Mouse (Mus musculus) lung, adult 18-20 months (tissue): ENCODE measurements around the gene Ank.

Source experiments
- DNase-seq, 2 experiments: peaks; one replicate each; pipeline ENCODE4 v3.0.0; 2022; ENCODE audit warnings: mixed read lengths in 2 of 2

The Ank gene

DNA sequence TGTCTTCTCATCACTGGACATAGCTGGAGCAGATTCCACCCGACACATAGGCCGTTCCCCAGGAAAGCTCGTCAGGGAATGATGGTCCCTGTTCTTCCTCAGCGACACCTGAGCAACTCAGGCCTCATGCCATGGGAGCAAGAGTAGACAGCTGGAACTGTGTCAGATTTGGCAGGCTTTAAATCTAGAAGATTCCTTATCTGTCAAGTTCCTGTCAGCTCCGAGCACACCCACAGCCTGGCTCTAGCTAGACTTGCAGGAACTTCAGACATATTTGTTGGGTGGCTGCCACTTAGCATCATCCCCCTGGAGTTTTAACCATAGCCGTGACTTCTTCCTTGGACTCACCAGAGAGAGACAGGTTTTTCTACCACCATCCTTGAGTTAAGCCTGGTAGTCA, 81.6 kb downstream of the Ank start:
- DNase-seq: no peak

DNA sequence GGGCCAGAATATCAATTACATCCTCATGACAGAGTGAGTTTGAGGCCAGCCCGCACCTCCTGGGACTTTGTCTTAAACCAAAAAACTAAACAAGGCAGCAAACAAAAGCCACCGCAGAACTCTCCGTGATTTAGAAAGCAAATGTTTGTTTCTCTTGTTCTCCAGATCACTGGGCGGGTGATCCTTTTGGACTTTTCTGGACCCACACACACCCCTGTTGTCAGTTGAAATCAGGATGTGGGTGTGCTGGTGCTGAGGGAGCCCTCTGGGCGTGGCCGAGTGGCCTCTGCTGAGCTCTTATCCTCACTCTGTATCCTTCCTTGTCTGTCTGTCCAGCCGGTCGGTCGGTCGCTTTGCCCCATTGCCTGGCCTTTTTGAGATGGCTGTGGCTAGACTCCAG, 82.6 kb downstream of the Ank start:
- no peak for DNase-seq

DNA sequence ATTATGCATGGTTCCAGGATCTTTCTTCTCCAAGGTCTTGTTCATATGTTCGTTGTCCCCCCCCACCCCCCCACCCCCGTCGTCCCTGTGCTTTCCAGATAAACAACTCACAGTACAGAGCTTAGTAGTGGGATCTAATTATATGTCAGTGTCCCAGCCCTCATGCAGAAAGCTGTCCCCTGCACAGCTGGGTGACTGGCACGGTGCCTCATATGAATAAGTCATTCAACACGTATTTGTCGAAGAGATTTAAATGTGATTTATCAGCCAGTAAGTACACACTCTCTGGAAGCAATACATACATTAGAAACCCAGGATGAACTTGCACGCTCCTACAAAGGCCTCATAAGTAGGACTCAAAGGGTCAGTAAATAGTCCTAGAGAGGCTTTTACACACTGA, 83.4 kb downstream of the Ank start:
- DNase-seq: no peak

DNA sequence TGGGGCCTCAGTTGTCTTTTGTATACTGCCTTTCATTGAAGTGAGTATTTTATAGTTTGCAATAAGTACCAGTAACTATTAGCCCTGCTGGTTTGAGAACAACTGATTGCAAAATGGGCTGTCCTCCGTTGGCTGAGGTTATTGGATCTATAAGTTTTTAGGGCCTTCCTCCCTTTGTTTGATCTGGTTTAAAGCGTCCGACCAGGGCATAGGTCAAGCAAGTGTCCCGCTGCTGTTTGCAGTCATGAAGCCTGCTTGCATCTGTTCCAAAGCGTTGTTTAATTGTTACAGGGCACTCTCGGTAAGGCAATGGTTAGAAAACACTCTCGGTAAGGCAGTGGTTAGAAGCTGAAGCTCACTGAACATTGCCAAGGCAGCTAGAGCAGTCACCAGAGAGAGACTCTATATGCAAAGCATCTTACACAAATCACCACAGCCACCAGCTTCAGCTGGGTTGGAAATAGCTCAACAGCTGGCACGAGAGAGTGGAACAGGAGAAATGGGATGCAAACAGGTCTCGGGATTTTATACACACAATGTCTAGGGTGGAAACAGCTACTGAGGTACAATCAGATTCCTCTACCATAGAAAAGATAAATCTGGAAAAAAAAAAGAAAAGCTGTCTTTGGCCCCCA, 84.0 kb downstream of the Ank start:
- DNase-seq: no peak

DNA sequence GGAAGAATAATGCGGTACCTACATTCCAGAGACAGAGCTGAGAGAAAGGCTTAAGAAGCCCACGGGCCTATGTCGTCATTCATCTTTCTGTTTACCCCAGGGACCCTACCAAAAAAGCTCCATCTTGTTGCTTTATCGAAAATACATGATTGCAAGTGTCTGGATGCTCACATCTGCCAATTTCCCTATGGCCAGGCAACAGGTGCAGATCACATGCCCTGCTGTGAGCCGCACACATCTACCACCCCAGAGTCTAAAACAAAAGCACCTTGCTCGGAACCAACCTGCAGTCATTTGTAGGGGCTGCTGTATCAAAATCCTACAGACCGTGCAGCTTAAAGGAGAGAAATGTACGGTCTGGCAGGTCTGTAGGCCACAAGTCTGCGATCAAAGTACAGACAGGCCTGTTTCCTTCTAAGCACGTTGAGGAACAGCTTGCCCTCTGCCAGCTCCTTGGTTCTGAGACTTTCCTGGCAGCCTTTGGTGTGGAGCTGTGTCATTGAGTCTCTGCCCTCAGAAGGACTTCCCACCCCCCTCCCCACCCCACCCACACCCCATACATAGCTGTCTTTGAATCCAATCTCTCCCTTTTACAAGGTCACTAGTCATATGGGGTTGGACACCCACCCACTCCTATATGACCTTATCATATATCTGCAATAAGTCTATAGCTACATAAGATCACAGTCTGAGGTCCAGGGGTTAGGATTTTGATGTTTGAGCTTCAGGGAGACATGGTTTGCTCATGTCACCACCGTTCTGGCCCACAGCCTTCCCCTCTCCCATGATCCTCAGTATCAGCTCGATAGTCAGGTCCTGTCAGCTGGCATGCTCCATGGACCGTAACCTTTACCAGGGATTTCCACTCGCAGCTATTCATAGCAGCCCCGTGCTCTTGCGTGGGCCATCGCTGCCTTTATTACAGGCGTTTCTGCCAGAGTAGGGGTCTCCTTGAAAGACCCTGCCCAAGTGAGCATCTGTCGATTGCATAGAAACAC, 84.9 kb downstream of the Ank start:
- DNase-seq: no peak

DNA sequence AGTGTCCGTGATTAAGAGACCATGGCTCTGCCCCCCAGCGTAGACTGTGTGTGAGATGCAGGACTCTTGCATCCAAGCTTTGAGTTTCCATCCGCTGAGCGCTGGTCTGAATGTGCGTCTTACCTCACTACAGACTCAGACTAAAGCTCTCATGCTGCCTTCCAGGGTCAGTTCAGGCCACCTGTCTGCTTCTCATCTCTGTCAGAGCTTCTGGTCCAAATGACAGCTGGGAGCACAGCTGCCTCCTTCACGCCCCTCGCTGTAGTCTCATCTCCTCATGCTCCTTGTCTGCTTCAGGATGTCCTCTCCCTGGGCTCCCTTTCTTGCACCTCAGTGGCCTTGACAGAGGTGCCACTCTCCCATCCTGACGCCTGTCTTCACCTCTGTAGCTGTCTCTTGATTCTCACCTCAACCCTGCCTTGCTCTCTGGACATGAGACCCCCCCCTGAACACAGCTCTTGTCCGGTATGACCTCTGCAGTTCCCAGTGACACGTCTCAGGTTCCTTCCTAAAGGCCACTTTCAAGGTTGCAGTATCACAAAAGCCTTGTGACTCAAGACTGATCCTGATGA, 85.7 kb downstream of the Ank start:
- no peak for DNase-seq

DNA sequence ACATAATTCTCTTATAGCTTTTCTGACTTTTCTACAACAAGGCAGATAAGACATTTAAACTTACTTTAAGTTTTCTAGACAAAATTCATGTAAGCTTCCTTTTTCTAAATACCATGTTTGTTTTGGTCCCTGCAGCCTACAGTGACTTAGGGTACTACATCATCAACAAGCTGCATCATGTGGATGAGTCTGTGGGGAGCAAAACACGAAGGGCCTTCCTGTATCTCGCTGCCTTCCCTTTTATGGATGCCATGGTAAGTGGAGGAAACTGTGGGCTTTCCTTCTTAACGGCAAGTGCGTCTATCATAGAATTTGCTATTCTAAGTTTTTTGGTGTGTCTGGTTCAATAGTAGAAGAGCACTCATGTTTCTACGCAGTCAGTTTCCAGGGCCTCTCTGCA, 87.1 kb downstream of the Ank start:
- no peak for DNase-seq

DNA sequence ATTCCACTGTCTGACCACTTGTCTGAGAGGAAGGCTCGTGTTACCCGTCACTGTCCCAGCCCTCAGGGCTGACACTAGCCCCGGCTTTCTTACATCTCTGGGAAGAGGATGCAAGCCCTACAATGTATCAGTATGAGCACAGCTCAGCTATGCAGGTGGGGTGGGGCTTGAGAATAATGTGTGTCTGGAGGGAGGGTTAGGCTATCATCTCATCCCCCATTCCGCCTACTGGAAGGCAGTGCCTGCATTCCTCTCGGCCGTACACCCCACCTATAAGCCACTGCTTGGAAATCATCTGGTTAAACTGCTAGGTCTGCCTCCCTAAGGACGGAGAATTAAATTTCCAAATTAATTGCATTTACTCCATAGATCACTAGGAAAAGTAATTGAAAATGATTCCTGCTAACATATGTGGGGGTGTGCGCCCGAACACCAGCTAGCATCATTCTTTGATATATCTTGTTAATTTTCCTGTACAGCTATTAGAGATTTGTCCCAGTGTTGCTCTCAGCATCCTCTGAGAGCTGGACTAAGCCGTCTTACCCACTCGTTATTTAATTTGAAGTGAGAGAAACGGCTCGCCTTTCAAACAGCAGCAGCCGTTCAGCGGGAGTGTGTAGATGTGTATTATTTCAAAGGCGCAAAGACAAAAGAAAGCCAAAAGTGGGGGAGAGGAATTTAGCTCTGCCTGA, 92.1 kb downstream of the Ank start:
- no peak for DNase-seq

DNA sequence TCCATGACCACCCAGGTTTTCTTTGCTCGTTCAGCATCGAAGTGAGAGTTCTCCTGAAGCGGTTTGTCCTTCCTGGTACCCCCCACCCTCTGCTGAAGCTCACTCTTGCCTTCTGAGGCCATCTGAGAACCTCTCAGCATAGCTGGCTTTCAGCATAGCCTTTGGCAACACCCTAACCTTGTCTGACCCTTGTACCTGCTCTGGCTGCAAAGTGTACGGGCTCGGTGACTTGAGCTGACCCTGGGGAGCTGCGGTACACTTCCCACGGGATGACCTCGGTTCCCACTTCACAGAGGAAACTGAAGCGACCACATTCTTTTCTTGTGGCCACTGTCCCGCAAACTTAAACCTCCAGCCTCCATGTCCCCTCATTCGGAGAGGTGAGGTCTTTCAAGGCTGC, 93.8 kb downstream of the Ank start:
- no peak for DNase-seq

DNA sequence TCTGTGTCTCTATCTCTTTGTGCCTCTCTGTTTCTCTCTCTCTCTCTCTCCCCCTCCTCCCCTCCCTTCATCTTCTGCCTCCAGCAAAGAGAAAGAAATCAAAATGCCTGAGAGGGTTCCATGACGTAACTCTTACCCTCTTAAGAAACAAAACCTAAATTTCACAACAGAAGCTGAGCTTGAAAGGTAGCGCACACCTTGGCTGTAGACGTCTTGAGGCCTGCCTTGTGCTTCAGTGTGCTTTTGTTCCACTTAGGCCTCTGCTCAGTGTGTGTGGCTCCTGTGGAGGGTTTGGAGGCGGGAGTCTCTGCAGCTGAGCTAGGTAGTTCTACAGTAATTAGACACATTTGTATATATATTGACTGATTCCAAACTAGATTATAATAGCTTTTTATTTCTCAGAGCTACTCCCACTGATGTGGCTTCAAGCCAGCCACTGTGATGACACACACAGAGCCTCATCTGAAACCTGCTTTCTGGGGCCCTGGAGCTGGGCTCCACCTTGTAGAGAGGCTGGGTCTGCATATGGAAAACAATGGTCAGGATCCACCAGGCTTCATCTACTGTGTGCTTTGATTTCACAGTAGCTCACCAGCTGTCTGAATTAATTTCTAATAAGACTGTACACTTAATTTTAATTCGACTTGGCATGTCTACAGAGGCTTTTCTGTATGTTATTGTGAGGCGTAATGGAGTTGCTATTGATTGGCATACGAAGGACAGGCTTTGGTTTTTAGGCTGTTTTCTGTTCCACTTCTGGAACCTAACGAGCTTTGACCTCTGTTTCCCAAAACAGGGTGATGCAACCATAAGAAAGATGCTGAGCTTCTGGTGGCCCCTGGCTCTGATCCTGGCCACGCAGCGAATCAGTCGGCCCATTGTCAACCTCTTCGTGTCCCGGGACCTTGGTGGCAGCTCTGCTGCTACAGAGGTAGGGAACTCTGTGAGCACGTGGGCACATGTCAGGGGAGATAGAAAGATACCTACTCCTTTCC, 97.9 kb downstream of the Ank start:
- peak; percentile 18 to 53 for DNase-seq

DNA sequence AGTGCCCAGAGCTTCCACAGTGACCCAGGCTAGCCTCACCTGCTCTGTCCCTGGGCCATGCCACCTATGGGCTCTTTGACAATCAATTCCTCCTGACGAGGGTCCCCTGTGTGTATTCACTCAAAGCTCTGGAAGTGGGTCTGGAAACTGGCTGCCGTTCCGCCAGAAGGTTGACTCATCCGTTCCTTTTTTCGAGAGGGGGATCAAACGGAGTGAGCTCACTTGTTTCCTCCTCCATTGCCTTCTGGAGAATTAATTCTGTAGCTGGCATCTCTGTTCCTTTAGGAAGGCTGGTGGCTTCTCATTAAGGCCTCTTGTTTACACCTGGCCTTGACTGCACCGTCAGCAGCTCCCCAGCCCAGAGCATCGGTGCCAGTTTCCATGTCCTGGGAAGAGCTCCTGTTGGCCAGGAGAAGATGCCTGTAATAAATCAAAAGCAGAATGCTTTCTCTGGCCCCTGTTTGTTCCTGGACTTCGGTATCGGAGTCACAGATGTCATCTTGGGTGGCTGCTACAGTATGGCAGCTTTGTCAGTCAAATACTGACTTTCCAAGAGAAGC, 99.2 kb downstream of the Ank start:
- no peak for DNase-seq

DNA sequence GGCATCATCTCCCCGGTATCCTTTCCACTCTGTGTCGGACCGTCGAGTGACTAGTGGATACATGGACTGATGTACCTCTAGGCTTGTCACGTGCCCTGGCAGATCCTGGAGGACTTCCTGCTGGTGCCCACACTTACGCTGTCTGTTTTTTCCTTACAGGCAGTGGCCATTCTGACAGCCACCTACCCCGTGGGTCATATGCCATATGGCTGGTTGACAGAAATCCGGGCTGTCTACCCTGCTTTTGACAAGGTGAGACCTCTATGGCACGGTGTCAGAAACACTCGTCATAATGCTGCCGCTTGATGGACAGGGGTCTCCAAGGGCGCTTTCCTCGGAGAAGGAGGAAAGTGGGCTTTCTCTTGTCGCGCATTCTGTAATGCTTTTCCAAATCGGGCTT, 100.9 kb downstream of the Ank start:
- no peak for DNase-seq

DNA sequence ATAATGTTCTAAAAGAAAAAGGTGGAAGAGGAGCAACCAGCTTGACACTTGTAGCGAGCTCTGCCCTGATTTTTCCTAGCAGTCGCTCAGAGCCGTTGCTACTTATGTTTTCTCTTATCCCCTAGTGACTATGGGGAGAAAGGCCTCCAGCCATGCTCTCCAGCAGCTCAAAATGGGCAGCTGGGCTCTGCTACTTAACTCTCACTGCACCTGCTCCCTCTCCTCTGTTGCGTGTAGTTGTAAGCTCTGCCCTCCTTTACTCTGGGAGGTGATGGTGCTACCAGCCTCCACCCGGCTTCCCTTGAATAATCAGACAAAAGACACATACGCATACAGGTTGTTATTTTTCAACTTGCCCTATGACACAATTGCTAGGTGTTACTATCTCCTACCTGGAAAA, 101.9 kb downstream of the Ank start:
- no peak for DNase-seq

DNA sequence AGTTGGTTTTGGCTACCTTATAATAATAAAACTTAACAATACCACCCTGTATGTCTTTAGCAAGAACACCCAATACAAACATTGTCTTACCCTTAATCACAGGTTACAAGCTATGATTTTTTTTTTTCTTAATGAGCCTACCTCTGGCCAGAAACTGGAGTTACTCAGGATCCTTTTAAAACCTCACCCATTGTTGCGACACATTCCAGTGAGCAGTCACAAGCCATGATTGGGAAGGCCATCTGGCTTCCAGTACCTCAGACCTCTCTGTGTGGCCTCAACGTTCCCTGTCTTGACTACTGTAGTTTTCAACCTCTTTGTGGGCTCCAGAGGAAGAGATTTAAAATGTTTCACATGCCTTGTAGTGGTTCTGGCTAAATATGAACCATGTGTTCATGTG, 103.4 kb downstream of the Ank start:
- DNase-seq: peak; percentile 24 to 60

DNA sequence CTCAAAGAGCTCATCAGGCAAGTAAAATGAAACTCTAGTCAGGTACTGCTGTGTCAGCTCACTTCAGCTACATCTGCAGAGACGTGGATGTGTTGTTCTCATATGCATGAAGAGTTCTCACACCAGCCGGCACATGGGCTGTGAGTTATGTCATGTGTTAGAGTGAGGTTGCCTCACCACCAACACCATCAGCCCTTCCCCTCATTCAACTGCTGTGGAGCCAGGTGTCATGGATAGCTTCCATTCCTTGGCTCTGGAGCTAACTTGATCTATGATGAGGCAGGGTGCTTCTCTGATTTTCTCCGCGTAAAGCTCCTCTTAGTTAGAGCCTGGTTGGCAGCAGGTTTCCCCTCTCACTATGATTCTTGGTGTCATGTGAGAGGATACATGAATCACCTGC, 103.9 kb downstream of the Ank start:
- DNase-seq: no peak

DNA sequence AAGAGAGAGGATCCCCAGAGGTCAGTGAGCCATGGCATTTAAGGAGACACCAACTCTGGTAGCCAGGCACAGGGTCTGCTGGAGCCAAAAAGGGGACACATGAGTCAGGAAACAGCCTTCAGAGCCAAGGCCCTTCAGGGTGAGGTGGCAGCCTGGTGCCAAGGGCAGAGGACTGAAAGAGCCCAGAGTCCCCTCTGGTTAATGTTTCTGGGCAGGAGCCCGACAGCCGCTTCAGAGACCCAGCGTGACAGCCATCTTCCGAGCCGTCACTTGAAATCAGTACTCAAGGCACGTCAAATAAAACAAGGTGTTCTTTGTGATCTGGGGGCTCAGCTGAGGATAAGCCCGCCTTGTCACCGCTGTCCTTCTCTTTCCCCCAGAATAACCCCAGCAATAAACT, 104.7 kb downstream of the Ank start:
- DNase-seq: no peak

DNA sequence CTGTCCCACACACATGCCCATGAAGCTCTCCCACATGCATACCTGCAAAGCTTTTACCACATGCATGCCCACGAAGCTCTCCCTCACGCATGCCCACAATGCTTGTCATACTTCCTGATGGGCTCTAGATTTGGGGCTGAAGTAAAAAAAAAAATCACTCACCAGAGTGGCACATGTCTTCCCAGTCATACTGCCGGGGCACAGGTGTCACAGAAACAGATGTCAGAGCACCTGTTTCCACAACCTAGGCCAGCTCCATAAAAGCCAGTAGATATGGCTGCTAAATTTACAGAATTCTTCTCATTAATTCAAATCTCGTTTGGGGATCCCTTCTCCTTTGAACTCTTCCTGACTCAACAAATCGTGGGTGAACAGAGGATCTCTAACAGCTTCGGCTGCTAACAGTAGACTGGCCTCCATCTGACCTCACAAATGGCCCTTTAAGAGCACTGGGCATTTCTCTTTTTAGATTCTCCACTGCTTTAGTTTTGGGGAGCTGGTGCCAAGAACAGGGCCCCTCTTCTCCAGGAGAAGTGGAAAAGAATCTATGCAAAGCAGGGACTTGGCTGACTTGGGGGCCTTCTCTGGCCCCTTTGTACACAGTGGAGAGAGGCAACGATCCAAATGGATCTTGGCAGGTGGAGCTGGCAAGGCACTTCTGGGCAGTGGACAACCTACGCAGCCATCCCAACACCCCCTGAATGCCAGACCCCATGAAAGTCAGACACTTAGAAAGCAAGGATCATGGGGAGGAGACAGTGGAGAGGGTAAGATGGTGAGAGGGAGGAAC, 108.7 kb downstream of the Ank start:
- DNase-seq: no peak

DNA sequence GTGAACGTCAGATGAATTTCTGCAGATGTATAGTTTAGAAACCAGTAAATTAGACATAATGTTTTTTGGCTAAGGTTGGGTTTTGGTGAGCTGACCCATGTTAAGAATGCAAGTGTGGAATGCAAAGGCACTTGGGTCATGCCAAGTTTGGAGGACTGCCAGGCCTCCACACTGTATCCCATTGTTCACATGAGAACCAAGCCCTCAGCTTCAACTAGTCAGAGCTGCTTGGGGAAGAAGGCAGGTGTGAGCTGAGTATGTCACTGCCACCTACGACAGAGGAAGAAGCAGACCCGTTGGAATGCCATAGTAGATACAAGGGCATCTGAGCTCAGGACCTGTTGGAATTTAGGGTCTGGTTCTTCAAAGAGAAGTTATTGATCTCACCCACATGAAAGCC, 109.5 kb downstream of the Ank start:
- peak; percentile 16 to 39 for DNase-seq

DNA sequence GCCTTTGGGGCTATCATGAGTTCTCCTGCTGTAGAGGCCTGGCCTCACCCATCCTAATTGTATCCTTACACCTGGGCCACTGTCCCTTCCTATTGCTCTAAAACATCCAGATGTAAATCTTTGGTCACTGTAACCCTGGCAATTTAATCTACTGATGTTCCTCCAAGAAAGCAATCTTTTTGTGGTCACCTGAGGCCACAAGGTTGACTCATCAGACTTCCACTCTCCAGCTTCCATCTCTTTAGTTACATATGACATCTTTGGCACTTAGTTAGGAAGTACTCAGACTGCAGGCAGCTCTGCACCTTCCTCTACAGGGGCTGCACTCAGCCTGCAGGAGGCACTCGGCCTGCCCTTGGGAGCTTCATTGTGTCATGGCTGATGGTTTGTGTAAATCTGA, 110.4 kb downstream of the Ank start:
- DNase-seq: no peak

DNA sequence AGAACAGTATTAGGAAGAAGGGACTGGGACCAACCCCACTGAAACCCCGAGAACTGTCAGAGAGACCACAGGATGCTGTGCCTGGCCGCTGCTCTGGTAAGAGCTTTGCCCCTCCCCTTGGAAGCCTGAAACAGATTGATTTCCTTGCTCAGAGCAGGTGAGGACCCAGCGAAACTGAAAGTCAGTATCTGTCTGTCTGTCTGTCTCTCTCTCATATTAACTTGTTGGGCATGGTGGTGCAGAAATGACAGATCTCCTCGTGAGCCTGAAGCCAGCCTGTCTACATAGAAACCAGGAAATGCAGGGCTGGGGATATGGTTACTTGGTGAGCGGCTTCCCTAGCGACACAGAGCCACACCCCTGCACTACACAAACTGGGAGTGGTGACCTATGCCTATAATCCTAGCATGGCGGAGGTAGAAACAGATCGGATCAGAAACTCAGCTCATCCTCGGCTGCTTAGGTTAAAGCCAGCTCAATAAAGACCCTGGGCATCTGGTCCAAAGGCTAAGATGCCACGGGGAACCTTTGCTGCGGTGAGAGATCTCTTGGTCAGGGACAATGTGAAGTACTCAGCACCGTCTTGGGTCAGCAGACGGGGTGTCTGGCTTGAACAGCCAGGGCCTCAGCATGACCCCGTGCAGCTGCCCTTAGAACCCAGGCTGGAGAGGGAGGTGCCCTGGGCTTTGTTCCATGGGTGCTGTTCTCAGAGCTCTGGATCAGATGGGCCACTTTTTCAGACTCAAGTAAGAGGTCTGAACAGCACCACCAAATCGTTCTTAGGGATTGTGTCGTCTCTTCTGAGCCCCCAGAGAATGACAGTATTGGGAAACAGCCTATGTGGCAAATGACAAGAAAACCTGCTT, 111.7 kb downstream of the Ank start:
- DNase-seq: peak in 1 of 2 experiments; percentile 20
